Mouse (Mus musculus): Measurements from ENCODE around the gene Bach2.

Bach2 gene

GRCm38 (mm10) chr4:32299970-32300369, 61.4 kb downstream of the Bach2 start:
- DNase-seq, result no peak

GRCm38 (mm10) chr4:32302668-32303067, 64.1 kb downstream of the Bach2 start:
- no peak for DNase-seq

- no peak for DNase-seq
Measured at GRCm38 (mm10) chr4:32303076-32303475, 64.5 kb downstream of the Bach2 start.

- DNase-seq, result peak; percentile 94 to 95
Measured at GRCm38 (mm10) chr4:32303674-32304073, 65.1 kb downstream of the Bach2 start.

- peak; percentile 49 to 71 for DNase-seq
Measured at GRCm38 (mm10) chr4:32304221-32304703, 65.7 kb downstream of the Bach2 start.

- DNase-seq, result no peak
Measured at GRCm38 (mm10) chr4:32305036-32305615, 66.5 kb downstream of the Bach2 start.

GRCm38 (mm10) chr4:32305683-32306082, 67.1 kb downstream of the Bach2 start:
- no peak for DNase-seq

- peak in 1 of 2 experiments; percentile 46 for DNase-seq
Measured at GRCm38 (mm10) chr4:32306169-32306792, 67.7 kb downstream of the Bach2 start.

GRCm38 (mm10) chr4:32307215-32307614, 68.6 kb downstream of the Bach2 start:
- DNase-seq, result no peak

- DNase-seq, result no peak
Measured at GRCm38 (mm10) chr4:32312171-32312946, 73.8 kb downstream of the Bach2 start.

GRCm38 (mm10) chr4:32314919-32315318, 76.3 kb downstream of the Bach2 start:
- DNase-seq, result no peak

- DNase-seq, result no peak
Measured at GRCm38 (mm10) chr4:32318608-32319007, 80.0 kb downstream of the Bach2 start.

GRCm38 (mm10) chr4:32319327-32319726, 80.7 kb downstream of the Bach2 start:
- no peak for DNase-seq

- DNase-seq, result no peak
Measured at GRCm38 (mm10) chr4:32320039-32320438, 81.4 kb downstream of the Bach2 start.

GRCm38 (mm10) chr4:32324111-32324510, 85.5 kb downstream of the Bach2 start:
- no peak for DNase-seq

GRCm38 (mm10) chr4:32324967-32325366, 86.4 kb downstream of the Bach2 start:
- DNase-seq, result no peak

GRCm38 (mm10) chr4:32325596-32325995, 87.0 kb downstream of the Bach2 start:
- no peak for DNase-seq

GRCm38 (mm10) chr4:32326279-32326678, 87.7 kb downstream of the Bach2 start:
- DNase-seq, result no peak

- no peak for DNase-seq
Measured at GRCm38 (mm10) chr4:32326860-32327259, 88.3 kb downstream of the Bach2 start.

GRCm38 (mm10) chr4:32327626-32328025, 89.0 kb downstream of the Bach2 start:
- DNase-seq, result no peak

- DNase-seq, result no peak
Measured at GRCm38 (mm10) chr4:32328561-32328960, 90.0 kb downstream of the Bach2 start.

GRCm38 (mm10) chr4:32330584-32331314, 92.1 kb downstream of the Bach2 start:
- no peak for DNase-seq

GRCm38 (mm10) chr4:32332028-32332427, 93.4 kb downstream of the Bach2 start:
- DNase-seq, result no peak
